Mouse (Mus musculus): Measurements from ENCODE around the gene Timmdc1.

Timmdc1 gene

GRCm38 (mm10) chr16:38467091-38467916 is 55.2 kb downstream of the Timmdc1 start:
- DNase-seq (ENCODE audit: extremely low spot score, low read depth, low spot score) = no peak

GRCm38 (mm10) chr16:38466089-38466488 is 56.4 kb downstream of the Timmdc1 start:
- DNase-seq (ENCODE audit: extremely low spot score, low read depth, low spot score) = no peak

GRCm38 (mm10) chr16:38463305-38463704 is 59.2 kb downstream of the Timmdc1 start:
- no peak for DNase-seq (ENCODE audit: extremely low spot score, low read depth, low spot score)

GRCm38 (mm10) chr16:38462161-38462560 is 60.3 kb downstream of the Timmdc1 start:
- no peak for DNase-seq (ENCODE audit: extremely low spot score, low read depth, low spot score)

DNA sequence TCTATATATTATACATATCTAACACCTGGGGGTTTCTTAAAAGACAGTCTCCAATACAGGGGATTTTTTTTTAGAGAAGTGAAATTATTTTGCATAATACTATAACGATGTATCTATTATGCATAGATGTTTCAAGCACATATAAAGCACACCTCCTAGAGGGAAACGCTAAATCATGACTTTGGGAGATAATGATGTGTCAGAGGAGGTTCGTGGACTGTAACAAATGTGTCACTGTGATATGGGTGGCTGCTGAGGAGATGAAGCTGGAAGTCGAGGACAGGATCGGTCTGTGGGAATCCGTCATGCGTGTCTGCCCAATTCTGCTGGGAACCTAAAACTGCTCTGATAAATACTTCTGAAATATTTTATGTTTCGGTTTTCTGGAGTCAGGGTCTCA is 60.7 kb downstream of the Timmdc1 start:
- no peak for DNase-seq (ENCODE audit: extremely low spot score, low read depth, low spot score)

DNA sequence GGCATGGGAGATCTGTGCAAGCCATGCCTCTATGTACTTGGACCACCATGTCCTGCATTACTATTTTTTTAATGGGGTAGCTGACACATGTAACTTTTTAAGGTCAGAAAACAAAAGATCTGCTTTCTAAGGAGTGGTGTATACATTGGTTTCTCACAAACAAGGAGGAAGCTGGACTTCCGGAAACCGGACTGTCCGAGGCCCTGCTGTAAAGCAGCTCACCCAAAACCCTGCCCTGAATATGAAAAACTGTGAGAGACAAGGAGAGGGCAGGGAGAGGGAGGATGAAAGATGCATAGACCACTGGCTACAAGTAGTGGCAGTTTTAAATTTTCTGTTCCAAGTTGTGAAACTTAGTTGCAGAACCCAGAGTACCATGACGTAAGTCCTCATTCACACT is 62.5 kb downstream of the Timmdc1 start:
- DNase-seq (ENCODE audit: extremely low spot score, low read depth, low spot score) = no peak

DNA sequence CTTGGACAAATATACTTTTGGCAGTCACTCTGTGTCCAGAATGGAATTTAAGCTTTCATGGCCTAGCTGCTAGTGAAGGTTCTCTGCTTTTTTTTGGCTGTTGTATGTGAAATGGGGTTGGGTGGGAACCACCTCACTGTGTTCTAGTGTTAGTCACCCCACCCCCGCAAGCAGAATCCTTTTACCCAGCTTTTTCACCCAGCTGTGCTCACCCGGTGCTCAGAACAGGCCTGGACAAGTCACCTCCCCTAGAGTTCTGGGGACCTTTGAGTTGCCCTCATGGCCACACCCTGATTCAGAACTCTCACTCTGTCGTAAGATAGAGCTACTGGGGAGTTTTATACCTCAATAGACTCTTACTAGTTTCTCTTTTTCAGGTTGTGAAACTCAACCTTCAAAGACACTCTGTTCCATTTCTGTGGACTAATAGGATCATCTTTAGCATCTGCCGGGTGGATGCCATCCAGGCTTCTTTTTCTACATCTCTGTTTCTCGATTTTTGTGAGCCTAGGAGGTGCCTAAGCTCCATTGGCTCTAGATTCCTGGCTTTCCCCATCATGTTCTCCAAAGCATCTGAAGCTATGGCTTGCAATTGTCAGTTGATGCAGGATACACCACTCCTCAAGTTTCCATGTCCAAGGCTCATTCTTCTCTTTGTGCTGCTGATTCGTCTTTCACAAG is 63.7 kb downstream of the Timmdc1 start:
- no peak for DNase-seq (ENCODE audit: extremely low spot score, low read depth, low spot score)

GRCm38 (mm10) chr16:38456812-38457567 is 65.5 kb downstream of the Timmdc1 start:
- DNase-seq (ENCODE audit: extremely low spot score, low read depth, low spot score) = no peak

DNA sequence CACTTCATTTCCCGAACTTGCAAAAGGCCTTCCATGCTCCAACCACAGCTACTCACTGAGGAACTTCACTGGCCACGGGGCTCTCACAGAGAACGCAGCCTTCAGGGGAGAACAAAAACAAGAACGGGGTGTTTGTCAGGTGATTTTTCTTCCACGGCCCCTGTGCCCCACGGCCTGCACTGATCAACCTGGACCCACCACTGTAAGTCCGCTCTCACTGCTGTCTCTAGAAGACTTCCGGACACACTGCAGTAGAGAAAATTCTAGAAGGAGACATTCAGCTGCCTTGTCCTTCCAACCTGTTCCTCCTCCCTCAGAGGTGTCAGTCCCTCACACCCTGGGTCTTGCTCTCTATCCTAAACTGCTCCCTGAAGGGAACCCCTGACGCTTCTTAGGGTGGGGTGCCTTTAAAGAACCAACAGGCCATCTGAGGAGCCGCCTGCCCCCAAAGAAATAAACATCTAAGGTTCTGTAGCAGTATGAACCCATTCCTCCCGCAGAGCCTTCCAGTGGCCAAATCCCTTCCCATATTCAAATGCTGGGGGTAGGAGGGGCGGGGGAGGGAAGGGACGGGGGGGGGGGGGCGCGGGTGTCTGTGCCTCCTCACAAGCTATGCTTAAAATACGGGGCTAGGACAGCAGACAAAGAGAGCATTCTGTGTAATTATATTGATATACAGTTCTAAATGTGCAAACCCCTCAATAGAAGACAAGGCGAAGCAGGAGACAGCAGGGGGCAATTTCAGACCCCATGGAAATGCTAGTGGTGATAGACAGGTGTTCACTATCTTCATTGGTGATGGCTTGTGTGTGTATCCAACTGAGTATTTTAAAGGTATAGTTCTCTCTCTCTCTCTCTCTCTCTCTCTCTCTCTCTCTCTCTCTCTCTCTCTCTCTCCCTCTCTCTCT is 66.7 kb downstream of the Timmdc1 start, which contains the start of gene Cd80:
Cd80 (plus strand) TSS at position 51 of the 908 bp plus-strand sequence.
- no peak for DNase-seq (ENCODE audit: extremely low spot score, low read depth, low spot score)

DNA sequence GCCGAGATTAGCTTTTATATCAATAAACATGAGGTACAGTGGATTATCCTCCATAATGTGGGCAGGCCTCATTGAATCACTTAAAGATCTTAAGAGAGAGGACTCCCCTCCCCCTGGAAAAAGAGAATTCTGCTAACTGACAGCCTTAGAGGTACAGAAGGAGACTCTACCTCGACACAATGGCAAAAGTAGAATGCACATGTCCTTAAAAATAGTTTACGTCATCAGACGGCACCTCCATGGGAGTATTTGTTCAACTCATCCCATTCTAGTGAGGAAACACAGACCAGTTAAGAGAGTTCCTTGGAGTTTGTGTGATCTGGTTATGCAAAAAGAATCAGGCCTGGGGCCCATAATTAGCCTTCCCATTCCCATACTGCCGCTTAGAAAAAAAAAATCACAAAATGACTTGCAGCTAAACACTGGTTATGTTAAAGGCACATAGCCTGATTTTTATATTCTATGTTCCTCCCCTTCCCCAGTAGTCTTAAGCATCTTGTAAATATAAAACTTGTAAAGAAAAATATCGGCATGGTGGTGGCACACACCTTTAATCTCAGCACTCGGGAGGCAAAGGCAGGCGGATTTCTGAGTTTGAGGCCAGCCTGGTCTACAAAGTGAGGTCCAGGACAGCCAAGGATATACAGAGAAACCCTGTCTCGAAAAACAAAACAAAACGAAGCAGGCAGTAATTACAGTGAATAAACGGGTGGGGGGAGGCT is 67.8 kb downstream of the Timmdc1 start:
- no peak for DNase-seq (ENCODE audit: extremely low spot score, low read depth, low spot score)

- DNase-seq (ENCODE audit: extremely low spot score, low read depth, low spot score) = no peak
These were observed 68.5 kb downstream of the Timmdc1 start for GRCm38 (mm10) chr16:38453952-38454351.

DNA sequence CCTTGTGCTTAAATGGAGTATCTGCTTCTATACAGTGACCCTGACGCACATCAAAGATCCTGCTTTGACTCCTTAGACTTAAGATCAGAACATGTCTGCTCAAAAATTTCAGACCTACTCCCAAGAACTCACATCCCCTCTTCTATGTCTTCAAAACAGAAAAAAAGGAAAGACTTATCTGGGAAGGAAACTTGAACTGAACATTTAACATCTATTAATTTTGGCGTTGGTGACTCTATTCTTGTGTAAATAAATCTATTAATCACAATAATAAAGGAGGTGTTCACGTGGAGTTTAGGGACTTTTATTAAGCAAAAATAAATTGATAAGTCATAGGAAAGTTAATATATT is 69.3 kb downstream of the Timmdc1 start:
- no peak for DNase-seq (ENCODE audit: extremely low spot score, low read depth, low spot score)

GRCm38 (mm10) chr16:38452442-38453202 is 69.8 kb downstream of the Timmdc1 start, which contains the start of gene Adprh:
Gene Adprh (minus strand): TSS chr16:38452703.
- peak; percentile 57 for DNase-seq (ENCODE audit: extremely low spot score, low read depth, low spot score)

DNA sequence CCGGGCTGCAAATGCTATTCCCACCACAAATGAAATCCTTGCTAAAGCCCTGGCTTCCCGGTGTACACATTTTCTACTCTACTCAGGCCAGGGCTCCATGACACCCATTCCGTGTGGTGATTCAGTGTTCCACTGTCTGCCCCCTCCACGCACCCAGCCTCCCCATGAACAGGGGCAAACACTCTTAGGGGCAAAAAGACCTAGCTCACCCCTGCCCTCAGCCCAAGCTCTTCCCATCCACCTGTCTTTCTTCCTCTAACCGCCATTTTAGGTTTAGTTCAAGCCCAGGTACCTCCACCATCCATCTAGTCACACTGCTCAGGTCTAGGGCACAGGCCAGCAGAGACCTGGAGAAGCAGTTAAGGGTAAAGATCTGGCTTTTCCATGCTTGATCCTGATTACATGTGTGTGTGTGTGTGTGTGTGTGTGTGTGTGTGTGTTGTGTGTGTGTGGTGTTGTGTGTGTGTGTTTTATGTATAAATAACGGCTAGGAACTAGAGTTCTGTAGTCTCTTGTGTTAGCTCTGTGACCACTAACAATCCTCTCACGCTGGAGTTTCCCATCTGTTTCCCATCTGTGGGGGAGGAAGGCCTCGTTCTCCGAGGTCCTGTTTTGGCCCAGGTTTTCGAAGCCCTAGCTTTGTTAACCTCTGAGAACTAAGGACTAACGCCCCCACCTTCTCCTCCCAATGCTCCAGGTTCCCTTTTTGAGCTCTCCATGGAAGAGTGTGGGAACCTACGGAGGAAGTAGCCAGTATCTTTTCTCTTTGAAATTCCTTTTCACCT is 70.8 kb downstream of the Timmdc1 start:
- DNase-seq (ENCODE audit: extremely low spot score, low read depth, low spot score) = no peak

- no peak for DNase-seq (ENCODE audit: extremely low spot score, low read depth, low spot score)
These were observed 71.8 kb downstream of the Timmdc1 start for GRCm38 (mm10) chr16:38450707-38451106.

DNA sequence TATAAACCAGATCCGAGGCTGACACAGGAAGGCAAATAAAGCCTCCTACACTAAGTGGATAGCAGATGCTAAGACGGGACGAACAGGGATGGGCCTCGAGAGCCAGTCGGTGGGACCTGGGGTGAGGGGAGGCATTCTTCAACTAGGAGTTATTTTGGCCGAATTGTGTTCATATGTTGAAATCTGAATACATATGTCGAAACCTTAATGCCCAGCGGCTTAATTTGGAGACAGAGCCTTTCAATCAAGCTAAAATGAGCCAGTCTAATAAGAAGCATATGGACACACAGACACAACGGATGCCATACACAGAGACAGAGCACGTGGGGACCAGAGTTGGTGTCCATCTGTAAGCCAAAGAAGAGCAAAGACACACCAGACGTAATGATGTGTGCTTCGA is 74.0 kb downstream of the Timmdc1 start:
- DNase-seq (ENCODE audit: extremely low spot score, low read depth, low spot score) = no peak
